Mouse (Mus musculus) midbrain, embryonic 12.5 days (tissue): Measurements from ENCODE around the gene Slc26a3. TPM values are rescaled to one million over a fixed set of nuclear protein-coding genes. Genes with fewer than 3 reads are reported as not detected.

Source experiments
- ATAC-seq: fragments of 200-750 bp; cut with Nextera tagmentation; 2 replicates; pipeline ENCODE4 v1.8.0; 2017; ENCODE audit warnings: low read depth, moderate TSS enrichment, moderate library complexity; ENCODE audit not compliant: low FRiP score
- H3K27ac ChIP-seq: fragments of 300-500 bp; sonication (generic); replicated peaks from 2 replicates; pipeline ENCODE4 v1.5.1; 2016; ENCODE audit warnings: mild to moderate bottlenecking
- H3K27me3 ChIP-seq: fragments of 300-500 bp; sonication (generic); 2 replicates; pipeline ENCODE4 v1.6.1; 2016; ENCODE audit warnings: mild to moderate bottlenecking
- H3K36me3 ChIP-seq: fragments of 300-500 bp; sonication (generic); 2 replicates; pipeline ENCODE4 v1.6.1; 2016
- H3K4me1 ChIP-seq: fragments of 300-500 bp; sonication (generic); 2 replicates; pipeline ENCODE4 v1.6.1; 2016
- H3K4me2 ChIP-seq: fragments of 300-500 bp; sonication (generic); replicated peaks from 2 replicates; pipeline ENCODE4 v1.6.1; 2016; ENCODE audit warnings: mild to moderate bottlenecking, moderate library complexity
- H3K4me3 ChIP-seq: fragments of 300-500 bp; sonication (generic); 2 replicates; pipeline ENCODE4 v1.5.1; 2016; ENCODE audit warnings: mild to moderate bottlenecking
- H3K9ac ChIP-seq: fragments of 300-500 bp; sonication (generic); replicated peaks from 2 replicates; pipeline ENCODE4 v1.6.1; 2016; ENCODE audit warnings: mild to moderate bottlenecking, moderate library complexity
- H3K9me3 ChIP-seq: fragments of 300-500 bp; sonication (generic); 2 replicates; pipeline ENCODE4 v1.6.1; 2016; ENCODE audit warnings: mild to moderate bottlenecking
- WGBS: fragments of 180-500 bp; shearing (Covaris S2); methylation state at CpG from one replicate; pipeline ENCODE4 v1.1.7; 2016; 5-methylcytosine and 5-hydroxymethylcytosine counted together
- polyA plus RNA-seq: library from polyadenylated mRNA; unstranded; fragments of >200 nt; fragmentation: Nextera tagmentation; extraction: Ambion mirVana; gene quantifications from 2 replicates; pipeline ENCODE4 v1.2.1, GENCODE M21; 2016

The Slc26a3 gene
- polyA plus RNA-seq = not detected in 2 replicates

DNA sequence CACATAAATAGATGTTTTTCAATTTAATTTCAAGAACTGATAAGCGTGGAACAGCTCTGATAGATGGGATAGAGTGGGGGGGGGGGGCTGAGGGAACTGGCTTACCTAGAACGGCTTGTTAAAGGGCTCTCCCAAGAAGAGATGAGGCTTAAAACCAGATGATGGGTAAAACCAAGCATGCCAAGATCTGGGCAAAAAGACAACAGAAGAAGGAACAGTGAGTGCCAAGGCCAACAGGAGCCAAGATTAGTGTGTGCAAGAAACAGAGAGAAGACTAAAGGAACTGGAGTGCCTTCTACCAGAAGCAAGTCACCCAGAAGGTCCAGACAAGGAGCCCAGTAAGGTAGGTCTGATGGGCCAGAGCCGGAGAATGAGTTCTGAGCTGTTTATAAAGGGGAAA, at the start of gene Slc26a3:
Gene Slc26a3 (plus strand): TSS at position 301 of the 400 bp plus-strand sequence.
- Histone ChIP-seq H3K9me3 (no peaks in the 10 kb centered on the region), H3K36me3 (no peaks in the 10 kb centered on the region), H3K27me3 (no peaks in the 10 kb centered on the region), H3K4me2 (no peak within 1 kb of the TSS), H3K9ac (no peak within 1 kb of the TSS), H3K27ac (no peak within 1 kb of the TSS), H3K4me3 (no peak within 1 kb of the TSS), H3K4me1 (no peaks in the 10 kb centered on the region)
- WGBS = 87% methylated on average over 3 of the region's 3 CpGs
- no peak for ATAC-seq

GRCm38 (mm10) chr12:31350191-31350943, 40.3 kb upstream of the Slc26a3 start:
- peak overlapping the region; percentile 91 for H3K4me2 ChIP-seq
- peaks cover 22% of the 10 kb centered on the region for H3K36me3 ChIP-seq
- peak overlapping the region; percentile 98 for H3K4me3 ChIP-seq
- ATAC-seq = no peak
- peaks cover 12% of the 10 kb centered on the region for H3K4me1 ChIP-seq
- 33% methylated on average over 15 of the region's 15 CpGs for WGBS
- no peaks in the 10 kb centered on the region for H3K9me3 ChIP-seq
- H3K27ac ChIP-seq = no peak overlapping the region
- H3K27me3 ChIP-seq = no peaks in the 10 kb centered on the region
- peak overlapping the region; percentile 96 for H3K9ac ChIP-seq

DNA sequence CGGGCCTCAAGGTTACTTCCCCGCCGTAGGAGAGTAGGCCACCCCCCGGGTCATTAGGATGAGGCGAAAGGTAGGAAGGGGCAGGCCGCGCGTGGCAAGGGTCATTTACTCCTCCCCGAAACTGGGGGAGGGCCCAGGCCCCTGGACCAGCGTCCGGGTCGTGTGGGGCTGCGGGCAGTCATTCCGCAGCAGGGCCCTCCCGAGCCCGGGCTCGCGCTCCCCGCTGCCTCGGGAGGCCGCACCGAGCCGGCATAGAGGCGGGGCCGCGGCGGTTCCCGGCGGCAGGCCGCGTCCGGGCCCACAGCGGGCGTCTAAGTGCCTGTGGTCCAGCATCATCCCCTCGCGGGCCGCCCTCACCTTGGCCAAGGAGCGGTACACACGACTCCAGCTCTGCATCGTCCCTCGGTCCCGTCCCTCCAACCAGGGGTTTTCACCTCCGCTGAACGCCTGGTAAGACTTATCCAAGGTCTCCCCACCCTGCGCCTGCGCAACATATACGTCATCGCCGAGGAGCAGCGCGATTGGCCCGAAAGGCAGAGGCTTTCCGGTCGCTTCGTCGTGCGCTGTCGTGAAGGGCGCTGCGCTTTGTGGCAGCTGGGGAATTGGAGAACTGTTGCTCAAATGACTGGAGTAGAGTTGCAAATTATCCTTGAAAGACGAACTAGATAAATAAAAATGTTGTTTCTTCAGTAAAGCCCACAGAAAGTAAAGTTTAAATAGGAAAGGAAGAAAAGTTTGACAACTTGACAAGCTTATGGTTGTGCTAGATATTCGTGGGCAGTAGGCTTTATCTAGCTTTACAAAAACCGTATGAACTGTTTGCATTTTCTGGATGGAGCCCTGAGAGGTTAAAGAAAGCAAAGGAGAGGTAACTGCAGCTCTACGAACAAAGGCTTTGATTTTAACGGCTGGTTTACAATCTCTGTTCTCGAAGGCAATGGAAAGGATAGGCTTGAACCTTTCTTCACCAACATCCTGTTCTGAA, 39.4 kb upstream of the Slc26a3 start, which contains the start of gene Dld:
Gene Dld (minus strand): TSS at position 510 of the 985 bp plus-strand sequence.
- 5% methylated on average over 64 of the region's 66 CpGs for WGBS
- peak; percentile 100 for ATAC-seq
- Histone ChIP-seq H3K27me3 (no peaks in the 10 kb centered on the region), H3K36me3 (peaks cover 22% of the 10 kb centered on the region), H3K9me3 (no peaks in the 10 kb centered on the region), H3K9ac (peak within 1 kb of the TSS; percentile 96), H3K4me2 (peak within 1 kb of the TSS; percentile 91), H3K4me1 (peaks cover 12% of the 10 kb centered on the region), H3K4me3 (peak within 1 kb of the TSS; percentile 98), H3K27ac (peak within 1 kb of the TSS; percentile 73; the same call in 1 of the 2 replicates)

DNA sequence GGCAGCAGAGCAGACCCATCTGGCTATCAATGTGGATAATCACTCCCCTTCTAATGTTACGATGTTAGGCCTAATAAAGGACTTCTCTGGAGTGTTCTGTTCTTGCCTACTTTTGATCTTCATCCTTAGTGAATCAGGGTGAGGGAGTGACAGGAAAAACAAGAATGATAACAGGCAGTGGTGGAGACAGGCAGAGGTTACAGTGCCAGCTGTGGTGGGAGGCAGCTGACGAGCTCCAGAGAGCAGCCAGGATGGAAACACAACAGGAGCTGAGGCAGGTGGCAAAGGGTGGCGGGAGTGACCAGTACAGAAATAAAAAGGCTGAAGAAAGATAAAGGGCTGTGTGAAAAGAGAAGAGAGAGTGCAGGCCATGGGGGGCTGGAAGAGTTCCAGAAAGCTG, 24.2 kb upstream of the Slc26a3 start:
- Histone ChIP-seq H3K9ac (no peak overlapping the region), H3K4me3 (no peak overlapping the region), H3K9me3 (no peaks in the 10 kb centered on the region), H3K36me3 (no peaks in the 10 kb centered on the region), H3K4me2 (no peak overlapping the region), H3K4me1 (no peaks in the 10 kb centered on the region), H3K27ac (no peak overlapping the region), H3K27me3 (0 out of 2 replicates have a peak, but pooled peaks cover 4% of the 10 kb centered on the region)
- WGBS = 74% methylated on average over 3 of the region's 3 CpGs
- no peak for ATAC-seq

- Histone ChIP-seq H3K9ac (no peak overlapping the region), H3K9me3 (no peaks in the 10 kb centered on the region), H3K27ac (no peak overlapping the region), H3K4me3 (no peak overlapping the region), H3K4me2 (no peak overlapping the region), H3K27me3 (0 out of 2 replicates have a peak, but pooled peaks cover 4% of the 10 kb centered on the region), H3K4me1 (no peaks in the 10 kb centered on the region), H3K36me3 (no peaks in the 10 kb centered on the region)
- whole genome bisulfite sequencing = 88% methylated on average over 5 of the region's 5 CpGs
- ATAC-seq = no peak
Observed at GRCm38 (mm10) chr12:31367721-31368120, 22.9 kb upstream of the Slc26a3 start.

DNA sequence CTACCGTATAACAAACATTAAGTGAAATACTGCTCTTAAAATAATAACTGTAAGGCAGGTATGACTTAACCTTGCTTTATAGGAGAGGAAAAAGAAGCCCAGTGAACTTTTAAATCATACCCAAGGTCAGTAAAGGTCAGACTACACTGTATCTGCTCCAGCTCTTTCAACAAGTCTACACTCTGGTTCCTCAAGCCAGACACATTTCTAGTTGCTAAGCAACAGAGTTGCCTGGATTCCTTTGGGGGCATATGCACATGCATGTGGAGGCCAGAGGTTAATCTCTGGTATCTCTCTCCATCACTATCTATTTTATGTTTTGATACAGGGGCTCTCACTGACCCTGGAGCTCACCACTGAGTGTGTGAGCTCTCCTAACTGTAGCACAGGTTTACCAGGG, 21.6 kb upstream of the Slc26a3 start:
- Histone ChIP-seq H3K9me3 (no peaks in the 10 kb centered on the region), H3K4me2 (no peak overlapping the region), H3K4me3 (no peak overlapping the region), H3K36me3 (no peaks in the 10 kb centered on the region), H3K27ac (no peak overlapping the region), H3K9ac (no peak overlapping the region), H3K27me3 (0 out of 2 replicates have a peak, but pooled peaks cover 4% of the 10 kb centered on the region), H3K4me1 (no peaks in the 10 kb centered on the region)
- ATAC-seq = no peak
- 90% methylated on average over 1 of the region's 1 CpGs for WGBS

GRCm38 (mm10) chr12:31369656-31370055, 21.0 kb upstream of the Slc26a3 start:
- H3K27me3 ChIP-seq = 0 out of 2 replicates have a peak, but pooled peaks cover 4% of the 10 kb centered on the region
- H3K4me3 ChIP-seq = no peak overlapping the region
- no peaks in the 10 kb centered on the region for H3K36me3 ChIP-seq
- H3K9me3 ChIP-seq = no peaks in the 10 kb centered on the region
- no peak for ATAC-seq
- no peak overlapping the region for H3K4me2 ChIP-seq
- no peaks in the 10 kb centered on the region for H3K4me1 ChIP-seq
- H3K27ac ChIP-seq = no peak overlapping the region
- WGBS = 90% methylated on average over 7 of the region's 7 CpGs
- no peak overlapping the region for H3K9ac ChIP-seq

GRCm38 (mm10) chr12:31374603-31375282, 15.9 kb upstream of the Slc26a3 start:
- Histone ChIP-seq H3K4me2 (no peak overlapping the region), H3K9me3 (no peaks in the 10 kb centered on the region), H3K4me1 (peaks cover 7% of the 10 kb centered on the region; the same call in 1 of the 2 replicates), H3K9ac (no peak overlapping the region), H3K36me3 (no peaks in the 10 kb centered on the region), H3K27me3 (no peaks in the 10 kb centered on the region), H3K27ac (no peak overlapping the region), H3K4me3 (no peak overlapping the region)
- WGBS = 40% methylated on average over 9 of the region's 9 CpGs
- peak; percentile 81 for ATAC-seq

GRCm38 (mm10) chr12:31375283-31375615, 15.4 kb upstream of the Slc26a3 start:
- WGBS = 79% methylated on average over 4 of the region's 4 CpGs
- no peak for ATAC-seq
- Histone ChIP-seq H3K27ac (no peak overlapping the region), H3K4me2 (no peak overlapping the region), H3K36me3 (no peaks in the 10 kb centered on the region), H3K4me1 (peaks cover 7% of the 10 kb centered on the region; the same call in 1 of the 2 replicates), H3K9me3 (no peaks in the 10 kb centered on the region), H3K9ac (no peak overlapping the region), H3K4me3 (no peak overlapping the region), H3K27me3 (no peaks in the 10 kb centered on the region)

DNA sequence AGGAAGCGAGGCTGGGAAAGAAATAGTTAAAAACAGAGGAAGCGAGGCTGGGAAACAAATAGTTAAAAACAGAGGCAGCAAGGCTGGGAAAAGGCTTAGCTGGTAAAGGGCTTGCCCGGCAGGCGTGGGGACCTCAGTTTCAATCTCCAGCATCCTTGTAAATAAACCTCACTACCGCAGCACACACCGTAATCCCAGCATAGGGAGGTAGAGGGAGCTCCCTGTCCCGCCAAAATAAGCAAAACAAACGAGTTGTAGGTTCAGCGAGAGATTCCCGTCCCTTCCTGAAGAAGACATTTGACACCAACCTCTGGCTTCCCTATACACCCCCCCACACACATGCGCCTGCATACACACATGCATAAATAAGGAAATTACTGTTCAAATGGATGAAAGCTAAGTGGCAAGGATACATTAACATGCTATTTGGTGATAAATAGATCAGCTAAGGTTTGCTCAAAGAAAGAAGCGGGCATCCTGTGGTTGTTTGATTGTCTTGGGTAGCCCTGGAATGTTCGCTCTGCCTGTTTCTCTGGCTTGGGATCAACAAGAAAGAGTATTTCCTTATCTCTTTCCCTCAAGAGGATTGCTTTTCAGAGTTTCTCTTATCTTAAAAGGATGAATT, 14.2 kb upstream of the Slc26a3 start:
- H3K4me3 ChIP-seq = peak overlapping the region; percentile 23
- 13% methylated on average over 13 of the region's 13 CpGs for WGBS
- H3K27me3 ChIP-seq = no peaks in the 10 kb centered on the region
- peak overlapping the region; percentile 48 for H3K4me2 ChIP-seq
- H3K4me1 ChIP-seq = peaks cover 7% of the 10 kb centered on the region; the same call in 1 of the 2 replicates
- H3K36me3 ChIP-seq = no peaks in the 10 kb centered on the region
- no peak overlapping the region for H3K27ac ChIP-seq
- H3K9me3 ChIP-seq = no peaks in the 10 kb centered on the region
- H3K9ac ChIP-seq = peak overlapping the region; percentile 35; the same call in 1 of the 2 replicates
- ATAC-seq = 0 out of 2 replicates have a peak, but pooled peaks have one; percentile 28

DNA sequence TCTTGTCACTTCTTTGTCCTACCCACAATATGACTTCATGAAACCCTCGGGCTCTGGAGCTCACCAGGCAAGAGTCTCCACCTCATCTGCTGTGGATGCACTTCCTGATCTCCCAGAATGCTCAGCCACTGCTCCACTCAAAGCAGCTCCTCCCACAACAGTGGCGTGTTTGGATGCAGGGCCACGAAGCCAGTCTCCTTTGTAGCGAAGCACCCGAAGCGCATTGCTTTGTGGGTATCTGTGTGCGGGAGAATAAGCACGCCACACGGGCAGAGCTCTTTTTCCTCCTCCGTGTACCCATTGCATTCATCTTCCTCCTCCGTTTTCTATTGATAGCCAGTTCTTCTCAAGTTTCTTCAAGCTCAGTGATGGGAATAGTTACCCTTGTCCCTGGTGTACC, 13.4 kb upstream of the Slc26a3 start:
- H3K4me2 ChIP-seq = no peak overlapping the region
- H3K4me3 ChIP-seq = no peak overlapping the region
- no peaks in the 10 kb centered on the region for H3K27me3 ChIP-seq
- WGBS = 80% methylated on average over 11 of the region's 11 CpGs
- no peaks in the 10 kb centered on the region for H3K9me3 ChIP-seq
- ATAC-seq = no peak
- peaks cover 7% of the 10 kb centered on the region; the same call in 1 of the 2 replicates for H3K4me1 ChIP-seq
- no peak overlapping the region for H3K9ac ChIP-seq
- no peaks in the 10 kb centered on the region for H3K36me3 ChIP-seq
- H3K27ac ChIP-seq = no peak overlapping the region
